Mouse (Mus musculus): ENCODE data around the gene Slc27a4. TPM values are rescaled to one million over a fixed set of nuclear protein-coding genes. Genes with fewer than 3 reads are reported as not detected.

Gene Slc27a4
- polyA plus RNA-seq (2014; fragmentation: Illumina TruSeq; extraction: RNeasy Lipid Tissue Mini Kit (QIAGEN cat#74804)): 1.1 TPM

DNA sequence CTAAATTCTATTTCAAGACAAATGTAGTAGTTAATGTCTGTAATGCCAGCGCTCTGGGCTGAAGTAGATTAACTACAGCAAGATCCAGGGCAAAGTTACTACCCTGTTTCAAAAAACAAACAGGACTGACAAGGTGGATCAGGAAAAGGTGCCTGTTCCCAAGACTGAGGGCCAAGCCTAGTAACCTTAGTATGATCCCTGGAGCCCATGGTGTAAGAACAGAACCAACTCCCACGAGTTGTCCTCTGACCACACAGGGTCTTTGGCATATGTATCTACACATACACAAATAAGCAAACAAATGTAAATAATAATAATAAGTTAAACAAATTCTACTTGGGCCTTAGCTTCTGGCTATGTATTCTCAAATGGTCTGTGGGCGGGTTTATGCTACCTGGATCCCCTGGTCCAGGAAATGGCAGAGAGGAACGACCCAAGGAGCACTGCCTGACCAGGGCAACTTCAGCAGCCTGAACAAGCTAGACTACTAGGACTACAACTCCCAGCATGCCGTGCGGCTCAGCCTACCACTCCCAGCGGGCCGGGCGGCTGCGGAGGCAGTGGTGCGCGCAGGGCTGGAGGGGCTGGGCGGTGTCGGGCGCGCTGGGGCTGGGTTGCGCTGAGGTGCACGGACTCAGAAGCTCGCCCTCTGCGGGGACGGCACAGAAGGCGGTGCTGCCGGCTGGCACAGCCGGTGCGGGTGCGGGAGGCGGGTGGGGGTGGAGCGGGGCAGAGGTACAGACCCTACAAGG, at the start of gene Slc27a4:
TSS of gene Slc27a4 (plus strand) at position 560 of the 752 bp plus-strand sequence.

DNA sequence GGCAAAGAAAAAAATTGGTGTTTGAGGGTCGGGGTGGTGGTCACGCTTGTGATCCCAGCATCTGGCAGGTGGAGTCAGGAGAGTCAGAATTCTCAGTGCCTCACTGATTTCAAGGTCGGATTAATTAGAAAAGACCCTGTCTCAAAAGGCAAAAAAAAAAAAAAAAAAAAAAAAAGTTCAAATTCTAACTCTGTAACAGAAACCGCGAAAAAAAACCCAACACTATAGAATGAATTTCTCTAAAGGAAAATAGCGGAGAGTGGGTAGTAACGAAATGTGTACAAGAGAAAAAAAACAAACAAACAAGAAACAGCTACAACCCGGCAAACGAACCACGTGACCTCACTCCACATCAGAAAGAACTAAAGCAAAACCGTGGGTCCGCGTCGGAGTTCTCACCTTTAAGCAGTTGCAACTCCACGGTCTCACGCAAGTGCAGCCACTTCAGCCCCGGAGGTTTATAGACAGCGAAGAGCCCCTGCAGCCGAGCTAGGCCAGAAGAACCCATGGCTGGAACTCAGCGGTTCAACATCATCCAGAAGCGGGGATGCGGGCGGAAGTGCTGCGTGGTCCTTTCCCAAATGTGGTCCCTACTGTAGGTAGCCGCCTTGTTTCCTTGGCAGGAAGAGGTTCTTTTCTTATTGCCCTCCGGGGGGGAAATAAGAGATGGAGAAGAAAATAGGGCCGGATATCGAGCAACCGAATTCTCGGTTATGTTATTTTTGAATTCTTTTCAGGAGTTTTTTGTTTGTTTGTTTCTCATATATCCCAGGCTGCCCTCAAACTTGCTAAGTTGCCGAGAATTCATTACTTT, 15.1 kb upstream of the Slc27a4 start, which contains the start of gene Coq4:
TSS of gene Coq4 (plus strand) at position 390 of the 814 bp plus-strand sequence.

DNA sequence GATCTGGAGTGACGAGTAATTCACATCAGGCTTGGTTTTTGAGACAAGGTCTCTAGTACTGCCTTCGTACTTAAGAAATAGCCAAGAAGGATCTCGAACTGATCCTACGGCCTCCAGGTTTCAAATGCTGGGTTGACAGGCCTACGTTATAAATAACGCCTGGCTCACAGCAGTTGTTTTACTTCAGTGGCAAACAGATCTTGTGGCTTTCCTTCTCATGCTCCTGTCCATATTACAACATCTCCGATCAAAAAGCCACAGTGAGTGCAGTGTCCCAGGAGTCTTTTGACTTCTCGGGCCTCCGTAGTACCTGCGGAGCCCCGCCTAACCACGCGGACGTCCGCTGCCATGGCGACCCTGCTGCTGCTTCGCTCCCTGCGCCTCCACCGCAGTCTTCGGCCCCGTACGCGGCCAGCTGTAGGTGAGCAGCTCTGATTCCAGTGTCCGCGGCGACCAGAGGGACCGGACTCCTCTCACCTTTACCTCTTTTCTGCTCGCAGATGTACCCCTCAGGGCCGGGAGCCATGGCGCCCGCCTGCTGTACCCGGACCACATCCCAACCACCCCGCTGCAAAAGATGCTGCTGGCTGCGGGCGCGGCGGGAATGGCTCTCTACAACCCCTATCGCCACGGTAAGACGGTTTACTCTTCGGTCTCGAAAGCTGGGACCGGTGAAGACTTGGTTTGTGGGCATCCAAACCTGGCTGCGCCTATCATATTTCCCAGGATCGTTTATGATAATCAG, 14.3 kb upstream of the Slc27a4 start, which contains the start of gene Trub2:
TSS of gene Trub2 (minus strand) at position 566 of the 745 bp plus-strand sequence.

DNA sequence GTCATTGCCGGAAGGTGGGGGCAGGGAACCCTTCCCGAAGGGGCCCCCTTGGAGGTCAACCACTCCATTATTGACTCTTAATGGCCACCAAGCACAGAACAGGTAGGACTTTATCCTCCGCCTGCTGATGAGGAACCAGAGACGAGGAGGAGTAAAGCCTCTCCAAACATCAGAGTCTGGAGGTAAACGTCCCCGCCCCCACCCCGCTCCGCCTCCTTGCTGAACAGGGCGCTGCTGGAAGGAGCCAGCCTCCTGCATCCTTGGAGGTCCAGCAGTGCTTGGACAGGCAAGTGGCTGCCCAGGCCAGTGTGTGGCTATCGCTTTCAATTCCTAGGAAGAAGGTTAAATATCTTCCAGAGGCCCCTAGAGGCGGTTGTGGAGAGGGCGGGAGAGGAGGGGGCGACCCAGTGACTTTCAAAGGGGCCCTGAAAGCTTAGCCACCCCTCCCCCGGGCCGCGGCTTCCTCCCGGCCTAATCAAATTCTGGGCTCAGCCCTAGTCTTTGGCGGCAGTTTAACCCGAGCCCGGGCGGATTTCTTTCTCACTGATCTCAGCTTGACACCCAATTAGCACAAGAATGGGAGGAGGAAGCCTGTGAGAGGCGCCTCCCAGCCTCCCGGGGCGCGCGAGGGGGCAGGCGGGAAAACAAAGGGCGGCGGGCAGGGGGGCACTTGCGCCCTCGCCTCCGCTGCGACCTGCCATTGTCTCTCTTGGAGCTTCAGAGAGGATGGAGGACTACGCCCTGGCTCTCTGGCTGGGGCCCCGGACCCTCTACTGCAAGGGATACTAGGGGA, 17.8 kb downstream of the Slc27a4 start, which contains the start of gene Urm1:
TSS of gene Urm1 (plus strand) at position 51 of the 793 bp plus-strand sequence.

Other genes with a start within 250 kb of the Slc27a4 start
- 3.6 TPM for gene Rapgef1, start 182.9 kb upstream of the Slc27a4 start, polyA plus RNA-seq (2014; fragmentation: Illumina TruSeq; extraction: RNeasy Lipid Tissue Mini Kit (QIAGEN cat#74804))
- gene Gm13420, start 50.9 kb upstream of the Slc27a4 start, polyA plus RNA-seq (2014; fragmentation: Illumina TruSeq; extraction: RNeasy Lipid Tissue Mini Kit (QIAGEN cat#74804)): not detected
- gene Gm13547, start 43.3 kb upstream of the Slc27a4 start, polyA plus RNA-seq (2014; fragmentation: Illumina TruSeq; extraction: RNeasy Lipid Tissue Mini Kit (QIAGEN cat#74804)): not detected
- gene Coq4, start 15.1 kb upstream of the Slc27a4 start, polyA plus RNA-seq (2014; fragmentation: Illumina TruSeq; extraction: RNeasy Lipid Tissue Mini Kit (QIAGEN cat#74804)): 2.2 TPM
- gene Trub2, start 14.1 kb upstream of the Slc27a4 start, polyA plus RNA-seq (2014; fragmentation: Illumina TruSeq; extraction: RNeasy Lipid Tissue Mini Kit (QIAGEN cat#74804)): 6.4 TPM
- 1.3 TPM for gene Urm1, start 17.4 kb downstream of the Slc27a4 start, polyA plus RNA-seq (2014; fragmentation: Illumina TruSeq; extraction: RNeasy Lipid Tissue Mini Kit (QIAGEN cat#74804))
- gene Cercam, start 66.5 kb downstream of the Slc27a4 start, polyA plus RNA-seq (2014; fragmentation: Illumina TruSeq; extraction: RNeasy Lipid Tissue Mini Kit (QIAGEN cat#74804)): 4.0 TPM
- 10.1 TPM for gene Odf2, start 86.6 kb downstream of the Slc27a4 start, polyA plus RNA-seq (2014; fragmentation: Illumina TruSeq; extraction: RNeasy Lipid Tissue Mini Kit (QIAGEN cat#74804))
- 10.7 TPM for gene Gle1, start 132.8 kb downstream of the Slc27a4 start, polyA plus RNA-seq (2014; fragmentation: Illumina TruSeq; extraction: RNeasy Lipid Tissue Mini Kit (QIAGEN cat#74804))
- 52.6 TPM for gene Sptan1, start 162.9 kb downstream of the Slc27a4 start, polyA plus RNA-seq (2014; fragmentation: Illumina TruSeq; extraction: RNeasy Lipid Tissue Mini Kit (QIAGEN cat#74804))
- gene Wdr34, start 246.2 kb downstream of the Slc27a4 start, polyA plus RNA-seq (2014; fragmentation: Illumina TruSeq; extraction: RNeasy Lipid Tissue Mini Kit (QIAGEN cat#74804)): 0.83 TPM

All from ovary, adult 10 weeks (tissue).